Mouse (Mus musculus): ENCODE data around the gene Gm49721. TPM values are rescaled to one million over a fixed set of nuclear protein-coding genes. Genes with fewer than 3 reads are reported as not detected.
"Not testable (repeated sequence)": the region's sequence is repeated elsewhere in the genome, so short reads cannot be mapped to it uniquely, and the experiment has no call there.

Gene Gm49721
- polyA plus RNA-seq, 1 experiment from 2014 or later = 0.13 TPM

DNA sequence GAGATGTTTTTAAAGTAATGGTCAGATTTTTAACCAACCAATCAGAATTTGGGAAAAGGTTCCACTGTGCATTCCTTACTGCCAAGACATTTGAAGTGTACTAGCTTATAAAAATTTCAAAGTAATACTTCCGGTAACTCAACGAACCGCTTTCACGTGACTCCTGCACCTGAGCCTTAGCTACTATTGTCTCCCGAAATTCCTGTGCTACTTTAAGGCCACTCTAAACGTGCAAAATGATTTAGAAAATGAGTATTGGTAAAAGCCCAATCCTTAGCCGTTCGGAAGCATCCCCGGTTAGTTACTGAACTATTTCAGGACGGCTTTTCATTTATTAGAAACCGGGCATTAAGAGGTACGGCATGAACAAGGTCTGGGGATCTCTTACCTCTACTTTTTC lies 18.4 kb upstream of the Gm49721 start:
- peak overlapping the region; percentile 56 for H3K4me2 ChIP-seq (replicated peaks; ENCODE audit: low read depth)
- not testable (repeated sequence) for H3K4me1 ChIP-seq (replicated peaks; ENCODE audit: control insufficient read depth, insufficient read depth, low read length); H3K27ac ChIP-seq (ENCODE audit: low read depth, low read length); H3K36me3 ChIP-seq (ENCODE audit: control insufficient read depth, insufficient read depth); H3K27me3 ChIP-seq (replicated peaks; ENCODE audit: control insufficient read depth, insufficient read depth, low read length); H3K9me3 ChIP-seq (ENCODE audit: control insufficient read depth); ATAC-seq
- under 1% methylated on average over 12 of the region's 12 CpGs for WGBS
- 0 out of 2 replicates have a peak overlapping the region, but pooled peaks have one; percentile 42 for H3K9ac ChIP-seq (ENCODE audit: low read depth, low read length)
- peak overlapping the region; percentile 43 for H3K4me3 ChIP-seq (ENCODE audit: low read depth, low read length)

DNA sequence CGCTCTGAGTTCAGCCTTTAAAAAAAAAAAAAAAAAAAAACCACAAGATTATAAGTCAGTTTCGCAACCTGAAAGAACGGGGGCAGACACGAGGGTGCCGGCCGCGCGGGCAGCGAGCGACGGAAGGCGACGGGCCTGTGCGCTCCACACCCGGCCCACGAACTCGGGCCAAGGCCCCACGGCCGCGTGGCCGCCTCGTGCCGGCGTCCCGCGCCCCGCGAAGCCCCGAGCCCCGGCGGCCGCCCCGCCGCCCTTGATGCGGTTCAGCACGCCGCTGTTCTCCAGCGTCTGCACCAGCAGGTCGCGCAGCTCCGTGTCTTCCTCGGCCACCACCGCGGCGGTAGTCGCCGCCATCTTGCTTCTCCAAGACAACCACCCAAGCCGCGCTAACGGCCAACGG lies 17.9 kb upstream of the Gm49721 start, which contains the start of gene Tagap1:
Gene Tagap1, minus strand, starts transcription at position 381 of the 400 bp plus-strand sequence.
- H3K4me1 ChIP-seq (replicated peaks; ENCODE audit: control insufficient read depth, insufficient read depth, low read length); H3K27me3 ChIP-seq (replicated peaks; ENCODE audit: control insufficient read depth, insufficient read depth, low read length); H3K36me3 ChIP-seq (ENCODE audit: control insufficient read depth, insufficient read depth); H3K9me3 ChIP-seq (ENCODE audit: control insufficient read depth): not testable (repeated sequence)
- peak within 1 kb of the TSS; percentile 56 for H3K4me2 ChIP-seq (replicated peaks; ENCODE audit: low read depth)
- under 1% methylated on average over 31 of the region's 51 CpGs for WGBS
- H3K4me3 ChIP-seq (ENCODE audit: low read depth, low read length) = peak within 1 kb of the TSS; percentile 43
- peak; percentile 44 for ATAC-seq
- 0 out of 2 replicates have a peak within 1 kb of the TSS, but pooled peaks have one; percentile 41 for H3K27ac ChIP-seq (ENCODE audit: low read depth, low read length)
- H3K9ac ChIP-seq (ENCODE audit: low read depth, low read length) = peak within 1 kb of the TSS; percentile 42

DNA sequence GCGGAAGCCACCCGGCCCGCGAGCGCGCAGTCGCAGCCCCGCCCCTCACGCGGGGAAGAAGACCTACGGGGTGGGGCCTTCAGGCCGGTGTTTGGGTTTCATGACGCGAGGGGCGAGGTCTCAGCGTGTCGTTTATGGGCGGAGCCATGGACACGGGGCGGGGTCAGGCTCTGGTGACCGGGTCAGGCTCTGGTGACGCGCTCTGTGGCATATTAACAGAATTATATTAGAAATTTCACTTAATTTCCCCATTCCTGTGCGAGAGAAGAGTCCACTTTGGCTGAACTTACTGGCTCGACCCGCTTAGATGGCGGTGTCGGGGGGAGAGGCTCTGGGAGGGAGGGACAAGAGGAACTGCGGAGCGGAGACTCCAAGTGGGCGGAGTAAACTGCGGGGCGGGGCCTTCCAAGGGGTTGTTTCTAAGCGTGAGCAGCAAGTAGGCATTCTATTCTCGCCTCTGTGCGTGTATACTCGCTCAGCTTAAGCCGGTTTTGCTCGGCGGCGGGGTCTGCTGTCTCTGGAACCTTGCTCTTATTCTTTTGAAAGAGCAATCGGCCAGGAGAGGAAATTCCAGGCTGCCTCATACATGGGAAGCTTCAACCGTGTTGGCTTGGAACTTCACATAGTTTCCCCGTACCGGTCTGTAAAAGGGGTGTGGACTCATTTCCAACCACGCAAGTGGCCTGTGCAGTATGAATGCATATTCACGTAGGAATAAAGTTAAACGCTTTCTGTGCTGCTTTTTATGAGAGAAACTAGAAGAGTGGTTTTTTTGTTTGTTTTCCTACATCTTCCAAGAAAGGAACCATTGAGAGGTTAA lies 17.3 kb upstream of the Gm49721 start:
- H3K36me3 ChIP-seq (ENCODE audit: control insufficient read depth, insufficient read depth); H3K27me3 ChIP-seq (replicated peaks; ENCODE audit: control insufficient read depth, insufficient read depth, low read length); H3K27ac ChIP-seq (ENCODE audit: low read depth, low read length); H3K9ac ChIP-seq (ENCODE audit: low read depth, low read length); H3K4me1 ChIP-seq (replicated peaks; ENCODE audit: control insufficient read depth, insufficient read depth, low read length); H3K9me3 ChIP-seq (ENCODE audit: control insufficient read depth): not testable (repeated sequence)
- peak overlapping the region; percentile 45 for H3K4me2 ChIP-seq (replicated peaks; ENCODE audit: low read depth)
- under 1% methylated on average over 15 of the region's 48 CpGs for WGBS
- peak; percentile 98 for ATAC-seq
- peak overlapping the region; percentile 43 for H3K4me3 ChIP-seq (ENCODE audit: low read depth, low read length)

DNA sequence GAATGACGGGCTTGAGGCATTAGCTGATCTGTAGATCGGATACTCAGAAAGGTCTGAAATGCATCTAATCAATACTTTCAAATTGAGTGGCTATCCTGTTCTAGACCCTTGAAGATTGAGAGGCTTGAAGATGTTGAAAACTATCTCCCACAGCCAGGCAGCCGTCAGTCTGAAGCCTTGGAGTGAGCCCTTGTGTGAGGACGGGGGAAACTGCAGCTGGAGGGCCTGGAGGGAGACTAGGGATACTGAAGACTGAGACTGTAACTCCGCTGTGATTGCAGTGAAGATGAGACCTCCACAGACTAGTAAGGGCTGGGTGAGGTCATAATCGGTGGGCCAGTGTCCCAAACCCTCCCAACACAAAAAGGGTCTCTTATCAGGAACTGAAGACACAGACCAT lies 16.4 kb upstream of the Gm49721 start:
- ATAC-seq; H3K9ac ChIP-seq (ENCODE audit: low read depth, low read length); H3K36me3 ChIP-seq (ENCODE audit: control insufficient read depth, insufficient read depth); H3K4me1 ChIP-seq (replicated peaks; ENCODE audit: control insufficient read depth, insufficient read depth, low read length); H3K27me3 ChIP-seq (replicated peaks; ENCODE audit: control insufficient read depth, insufficient read depth, low read length); H3K9me3 ChIP-seq (ENCODE audit: control insufficient read depth); H3K27ac ChIP-seq (ENCODE audit: low read depth, low read length); H3K4me3 ChIP-seq (ENCODE audit: low read depth, low read length); H3K4me2 ChIP-seq (replicated peaks; ENCODE audit: low read depth): not testable (repeated sequence)
- WGBS = 68% methylated on average over 3 of the region's 6 CpGs

DNA sequence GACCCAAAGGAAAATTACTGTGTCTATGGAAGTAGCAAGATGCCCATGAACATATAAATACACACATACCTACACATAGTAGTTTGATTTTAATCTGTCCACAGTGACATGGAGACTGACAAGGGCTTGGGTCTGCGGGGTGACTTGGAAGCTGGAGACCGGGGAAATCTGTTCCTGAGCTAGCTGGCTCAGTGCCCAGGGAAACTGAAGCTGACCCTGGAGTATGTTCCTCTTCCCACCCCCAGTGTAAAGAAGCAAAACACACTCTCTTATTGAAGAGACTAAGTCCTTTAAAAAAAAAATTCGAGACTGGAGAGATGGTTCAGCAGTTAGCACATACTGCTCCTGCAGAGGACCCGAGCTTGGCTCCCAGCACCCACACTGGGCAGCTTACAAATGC lies 15.8 kb upstream of the Gm49721 start:
- not testable (repeated sequence) for ATAC-seq; H3K36me3 ChIP-seq (ENCODE audit: control insufficient read depth, insufficient read depth); H3K9ac ChIP-seq (ENCODE audit: low read depth, low read length); H3K4me3 ChIP-seq (ENCODE audit: low read depth, low read length); H3K9me3 ChIP-seq (ENCODE audit: control insufficient read depth); H3K27ac ChIP-seq (ENCODE audit: low read depth, low read length); H3K27me3 ChIP-seq (replicated peaks; ENCODE audit: control insufficient read depth, insufficient read depth, low read length); H3K4me1 ChIP-seq (replicated peaks; ENCODE audit: control insufficient read depth, insufficient read depth, low read length); H3K4me2 ChIP-seq (replicated peaks; ENCODE audit: low read depth)
- 65% methylated on average over 4 of the region's 4 CpGs for WGBS

DNA sequence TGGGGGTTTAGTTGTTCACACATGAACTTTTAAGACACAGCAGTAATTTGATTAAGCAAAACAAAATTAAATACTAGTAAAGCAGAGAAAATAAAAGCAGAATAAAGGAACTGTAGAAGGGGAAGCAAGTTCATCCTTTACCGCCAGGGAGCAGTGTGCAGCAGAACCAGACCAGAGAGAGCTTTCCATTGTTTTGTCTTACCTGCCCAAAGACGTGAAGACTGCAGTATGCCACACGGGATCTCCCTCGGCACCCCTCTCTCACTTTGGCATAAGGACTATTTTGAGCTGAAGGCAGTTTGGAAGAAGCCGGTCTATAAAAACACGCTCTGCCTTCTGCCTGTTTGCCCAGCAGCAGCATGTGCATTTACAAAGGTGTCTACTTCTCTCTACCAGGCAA lies 13.3 kb upstream of the Gm49721 start:
- not testable (repeated sequence) for ATAC-seq; H3K4me1 ChIP-seq (replicated peaks; ENCODE audit: control insufficient read depth, insufficient read depth, low read length); H3K4me2 ChIP-seq (replicated peaks; ENCODE audit: low read depth); H3K36me3 ChIP-seq (ENCODE audit: control insufficient read depth, insufficient read depth); H3K9ac ChIP-seq (ENCODE audit: low read depth, low read length); H3K9me3 ChIP-seq (ENCODE audit: control insufficient read depth); H3K27ac ChIP-seq (ENCODE audit: low read depth, low read length); H3K27me3 ChIP-seq (replicated peaks; ENCODE audit: control insufficient read depth, insufficient read depth, low read length); H3K4me3 ChIP-seq (ENCODE audit: low read depth, low read length)
- WGBS = 9% methylated on average over 5 of the region's 6 CpGs
- peak; percentile 63 for TF ChIP-seq CTCF (IDR thresholded peaks at IDR 0.05; ENCODE audit: low read depth)

DNA sequence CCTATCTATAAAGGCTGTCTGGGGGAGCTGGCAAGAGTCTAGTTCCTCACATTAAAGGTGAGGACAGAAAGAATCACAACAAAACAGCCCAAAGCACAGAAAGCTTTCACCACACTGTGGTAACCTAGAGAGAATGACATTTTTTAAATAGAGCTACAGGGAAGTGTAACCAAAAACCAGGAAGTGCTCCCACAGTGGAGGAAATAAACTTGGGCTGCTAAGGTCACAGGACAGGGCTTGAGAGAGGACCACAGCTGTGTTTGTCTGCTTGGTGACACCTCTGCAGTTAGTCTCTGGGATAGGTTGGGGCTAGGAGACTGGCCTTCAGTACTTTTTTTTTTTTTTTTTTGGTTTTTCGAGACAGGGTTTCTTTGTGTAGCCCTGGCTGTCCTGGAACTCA lies 11.0 kb upstream of the Gm49721 start:
- ATAC-seq; H3K36me3 ChIP-seq (ENCODE audit: control insufficient read depth, insufficient read depth); H3K9me3 ChIP-seq (ENCODE audit: control insufficient read depth); H3K27ac ChIP-seq (ENCODE audit: low read depth, low read length); H3K4me2 ChIP-seq (replicated peaks; ENCODE audit: low read depth); H3K27me3 ChIP-seq (replicated peaks; ENCODE audit: control insufficient read depth, insufficient read depth, low read length); H3K4me3 ChIP-seq (ENCODE audit: low read depth, low read length); H3K9ac ChIP-seq (ENCODE audit: low read depth, low read length); H3K4me1 ChIP-seq (replicated peaks; ENCODE audit: control insufficient read depth, insufficient read depth, low read length): not testable (repeated sequence)
- WGBS = no CpG with 5 or more reads among the region's 1 CpGs

DNA sequence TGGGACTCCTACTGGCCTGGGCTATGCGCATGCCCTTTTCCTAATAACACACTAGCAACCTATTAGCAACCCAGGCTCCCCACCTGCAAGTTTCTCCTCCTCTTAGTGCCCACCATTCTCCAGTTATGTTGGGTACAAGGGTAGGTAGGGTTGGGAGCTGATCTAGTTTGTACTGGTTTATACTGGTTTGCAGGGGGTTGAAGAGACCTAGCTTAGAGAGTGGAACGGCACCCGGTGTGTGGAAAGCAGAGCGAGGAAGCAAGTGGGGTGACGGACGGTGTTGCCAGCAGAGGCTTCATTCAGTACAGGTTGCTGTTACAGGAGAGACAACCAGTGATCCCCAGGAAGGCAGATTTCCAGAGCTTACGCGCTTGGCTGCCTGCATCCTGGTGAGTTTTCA lies 8.4 kb upstream of the Gm49721 start, which contains the start of gene Rnaset2b:
Gene Rnaset2b, plus strand, starts transcription at position 301 of the 400 bp plus-strand sequence.
- H3K4me1 ChIP-seq (replicated peaks; ENCODE audit: control insufficient read depth, insufficient read depth, low read length); ATAC-seq; H3K4me2 ChIP-seq (replicated peaks; ENCODE audit: low read depth); H3K36me3 ChIP-seq (ENCODE audit: control insufficient read depth, insufficient read depth); H3K4me3 ChIP-seq (ENCODE audit: low read depth, low read length); H3K27me3 ChIP-seq (replicated peaks; ENCODE audit: control insufficient read depth, insufficient read depth, low read length); H3K9me3 ChIP-seq (ENCODE audit: control insufficient read depth); H3K27ac ChIP-seq (ENCODE audit: low read depth, low read length); H3K9ac ChIP-seq (ENCODE audit: low read depth, low read length): not testable (repeated sequence)
- no CpG with 5 or more reads among the region's 8 CpGs for WGBS

DNA sequence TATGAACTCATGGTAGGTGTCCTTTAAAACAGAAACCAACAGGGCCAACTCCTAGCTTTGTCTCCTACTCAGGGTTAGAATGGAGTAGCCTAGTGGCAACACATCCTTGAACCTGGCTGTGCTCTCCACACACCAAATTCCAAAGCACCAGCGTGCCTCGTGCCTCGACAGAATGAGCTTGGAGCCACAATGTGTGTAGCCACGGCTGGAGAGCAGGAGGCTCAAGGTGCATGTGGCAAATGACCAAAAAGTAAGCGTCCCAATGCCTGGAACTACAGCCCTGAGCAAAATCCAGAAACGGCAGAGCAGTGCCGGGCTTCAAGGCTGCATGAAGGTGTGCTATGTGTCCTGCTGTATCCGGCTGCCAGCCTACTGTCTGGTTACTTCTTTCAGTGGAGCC lies 7.5 kb upstream of the Gm49721 start:
- H3K27ac ChIP-seq (ENCODE audit: low read depth, low read length); H3K4me3 ChIP-seq (ENCODE audit: low read depth, low read length); H3K9ac ChIP-seq (ENCODE audit: low read depth, low read length); H3K4me1 ChIP-seq (replicated peaks; ENCODE audit: control insufficient read depth, insufficient read depth, low read length); ATAC-seq; H3K9me3 ChIP-seq (ENCODE audit: control insufficient read depth); H3K27me3 ChIP-seq (replicated peaks; ENCODE audit: control insufficient read depth, insufficient read depth, low read length); H3K36me3 ChIP-seq (ENCODE audit: control insufficient read depth, insufficient read depth); H3K4me2 ChIP-seq (replicated peaks; ENCODE audit: low read depth): not testable (repeated sequence)
- WGBS = 77% methylated on average over 7 of the region's 8 CpGs
